Mouse (Mus musculus) embryonic stem cell, embryonic (primary cell): ENCODE measurements at regions not wholly inside any gene's neighbourhood (a gene's known extent, or its start where the extent isn't known, plus 50 kb on each side); places are given as distances from the start of the nearest gene placed in this dataset.

Experiments used
- CTCF ChIA-PET, 4 experiments: fragments of 300-600 bp in 2 of 4; fragments of 350-600 bp in 2 of 4; sonication (Branson Sonifier 250); formaldehyde crosslinking; loops; one replicate each; lab custom pipeline; 2022; ENCODE audit warnings: inconsistent platforms in 2 of 4; lab: Charles Lee
- POLR2A ChIA-PET, 4 experiments: fragments of 300-600 bp in 2 of 4; fragments of 350-600 bp in 2 of 4; sonication (Branson Sonifier 250); formaldehyde crosslinking; loops; one replicate each; lab custom pipeline; 2022; ENCODE audit warnings: antibody characterized with exemption in 4 of 4, inconsistent platforms in 1 of 4; lab: Charles Lee

DNA sequence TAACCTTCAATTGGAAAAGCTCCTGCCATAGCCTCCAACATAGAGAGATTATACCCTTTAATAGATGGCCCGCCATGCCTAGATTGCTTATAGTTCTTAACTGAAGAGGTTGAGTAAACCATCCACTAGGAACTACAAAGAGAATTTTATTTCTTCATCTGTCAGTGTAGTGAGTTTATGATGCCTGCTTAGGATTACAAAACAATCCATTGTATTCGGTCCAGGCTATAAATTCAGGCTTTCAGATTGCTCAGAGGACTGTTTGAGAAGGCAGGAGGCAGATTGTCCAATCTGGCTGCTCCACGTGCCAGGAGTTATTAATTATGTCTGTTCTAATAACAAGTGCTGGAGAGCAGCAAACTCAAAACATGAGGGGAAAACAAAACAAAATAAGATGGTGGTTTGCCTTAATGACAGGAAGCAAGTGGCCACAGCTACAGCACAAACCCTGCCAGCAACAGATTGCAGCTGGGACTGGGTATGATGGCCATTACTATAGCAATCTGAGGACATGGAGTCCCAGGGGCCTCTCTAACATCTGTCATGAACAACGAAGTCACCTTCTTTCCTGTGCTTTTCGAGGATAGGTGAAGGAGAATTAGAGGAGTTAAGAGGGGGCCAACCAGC is 154.4 kb upstream of the Bcl6 start:
- ChIA-PET CTCF (no interaction called here), POLR2A (interaction anchor here in 1 of 4 experiments (1.2 kb wide), 1 partner anchor 9 kb away, joined by 3 read pairs; no protein-coding TSS in a partner anchor)

DNA sequence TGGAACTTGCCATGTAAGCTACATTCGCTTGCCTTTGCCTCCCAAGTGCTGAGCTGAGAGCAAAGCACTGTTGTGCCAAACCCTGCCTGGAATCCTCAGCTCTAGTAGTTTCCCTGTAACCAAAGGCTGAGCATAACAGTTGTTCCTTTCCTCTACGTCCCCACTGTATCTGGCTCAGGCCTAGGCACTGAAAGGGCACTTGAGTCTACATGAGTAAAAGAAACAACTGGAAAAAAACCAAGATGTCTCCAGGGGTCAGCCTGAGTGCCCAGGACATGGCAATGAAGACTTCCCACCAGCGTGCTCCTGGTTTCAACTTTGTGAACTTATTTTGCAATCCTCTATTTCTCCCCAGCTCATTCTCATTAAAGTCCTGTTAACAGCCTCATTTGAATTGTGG is 150.5 kb upstream of the Bcl6 start:
- ChIA-PET CTCF (interaction anchor here in 1 of 4 experiments (1.5 kb wide), 1 partner anchor 156 kb away, joined by 4 read pairs; no protein-coding TSS in a partner anchor), POLR2A (interaction anchor here in 1 of 4 experiments (0.6 kb wide), 1 partner anchor 836 kb away, joined by 9 read pairs; no protein-coding TSS in a partner anchor)

DNA sequence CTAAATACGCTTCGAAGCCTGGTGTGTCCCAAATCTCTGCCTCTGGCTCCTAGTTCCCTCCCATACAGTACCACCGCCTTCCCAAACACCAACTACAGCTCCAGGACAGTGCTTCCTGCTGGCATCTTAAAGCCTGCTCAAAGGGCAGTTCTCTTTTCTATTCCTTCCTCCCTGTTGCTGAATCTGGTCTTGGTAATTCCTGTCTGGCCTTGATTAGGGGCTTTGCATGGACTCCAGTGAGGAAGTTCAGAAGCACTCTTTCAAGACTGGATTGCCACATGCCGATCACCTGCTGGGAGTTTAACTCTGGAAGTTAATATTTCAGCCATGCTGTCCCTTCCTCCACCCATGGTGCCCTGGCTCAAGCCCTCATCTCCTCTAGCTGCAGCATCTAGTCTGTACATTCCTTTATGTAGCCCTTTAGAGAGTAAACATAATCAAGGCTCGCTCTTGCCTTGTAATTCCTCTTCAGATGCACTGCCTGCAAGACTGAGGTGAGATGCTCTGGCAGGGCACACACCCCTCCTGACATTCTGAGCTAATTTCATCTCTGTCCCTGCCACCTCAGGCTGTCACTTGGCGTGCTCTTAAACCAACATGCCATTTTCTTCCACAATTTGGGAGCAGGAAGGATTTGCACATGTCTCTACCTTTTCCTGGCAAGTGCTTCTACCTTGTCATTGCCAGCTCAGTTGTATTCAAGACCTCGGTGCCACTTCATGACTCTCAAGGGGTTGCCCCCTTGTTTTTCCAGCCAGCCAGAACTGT is 148.8 kb upstream of the Bcl6 start:
- ChIA-PET POLR2A (no interaction called here), CTCF (no interaction called here)

DNA sequence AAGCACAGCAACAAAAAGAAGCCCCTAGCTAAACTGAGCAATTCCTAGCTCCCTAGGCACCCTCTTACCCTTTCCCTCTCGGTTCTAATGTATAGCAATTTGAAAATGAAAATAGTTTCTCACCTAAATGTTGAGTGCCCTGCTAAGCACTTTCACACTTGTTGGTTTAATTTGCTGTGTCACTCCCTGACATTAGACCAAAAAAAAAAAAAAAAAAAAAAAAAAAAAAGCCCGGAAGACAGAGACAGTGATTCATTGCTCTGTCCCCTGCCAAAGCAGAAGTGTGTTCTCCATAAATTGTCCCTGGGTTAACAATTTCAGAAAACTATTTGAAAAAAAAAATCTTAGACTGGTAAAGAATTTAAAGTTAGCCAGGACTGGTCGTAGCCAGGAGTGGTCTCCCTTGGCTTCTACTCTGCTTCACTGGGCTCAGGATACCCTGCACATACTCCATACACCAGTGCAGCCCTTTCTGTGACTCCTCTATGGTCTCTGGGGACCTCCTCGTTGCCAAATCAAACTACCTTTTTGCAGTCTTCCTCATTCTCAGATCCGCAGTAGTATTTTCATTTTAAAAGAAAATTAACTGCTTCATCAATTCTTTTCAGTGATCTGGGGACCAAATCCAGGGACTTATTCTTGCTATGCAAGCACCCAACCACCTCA is 148.0 kb upstream of the Bcl6 start:
- POLR2A ChIA-PET, result interaction anchor here in 1 of 4 experiments (0.5 to 0.6 kb wide), 2 partner anchors 13 to 18 kb away, joined by 3 read pairs; no protein-coding TSS in a partner anchor
- CTCF ChIA-PET, result no interaction called here

DNA sequence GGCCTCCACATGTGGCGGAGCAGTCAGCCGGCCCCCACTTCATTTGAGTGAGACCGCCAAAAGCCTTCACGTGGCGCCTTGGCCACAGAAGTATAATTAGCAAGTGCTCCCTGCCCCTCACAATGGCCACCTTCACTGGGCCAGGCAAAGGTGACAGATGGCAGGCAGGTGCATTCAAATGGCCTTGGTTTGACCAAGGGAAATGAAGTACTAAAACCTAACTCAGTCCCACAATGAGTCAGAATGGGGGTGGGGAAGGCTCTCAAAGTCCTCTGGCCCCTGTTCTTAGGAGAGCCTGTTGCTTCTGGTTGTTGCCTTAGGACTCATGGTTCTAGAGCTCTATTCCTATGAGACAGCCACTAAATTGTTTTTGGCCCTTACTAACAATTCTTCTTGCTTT is 147.2 kb upstream of the Bcl6 start:
- POLR2A ChIA-PET, result interaction anchor here in 1 of 4 experiments (0.5 to 0.6 kb wide), 2 partner anchors 14 to 18 kb away, joined by 3 read pairs; no protein-coding TSS in a partner anchor
- CTCF ChIA-PET, result no interaction called here

DNA sequence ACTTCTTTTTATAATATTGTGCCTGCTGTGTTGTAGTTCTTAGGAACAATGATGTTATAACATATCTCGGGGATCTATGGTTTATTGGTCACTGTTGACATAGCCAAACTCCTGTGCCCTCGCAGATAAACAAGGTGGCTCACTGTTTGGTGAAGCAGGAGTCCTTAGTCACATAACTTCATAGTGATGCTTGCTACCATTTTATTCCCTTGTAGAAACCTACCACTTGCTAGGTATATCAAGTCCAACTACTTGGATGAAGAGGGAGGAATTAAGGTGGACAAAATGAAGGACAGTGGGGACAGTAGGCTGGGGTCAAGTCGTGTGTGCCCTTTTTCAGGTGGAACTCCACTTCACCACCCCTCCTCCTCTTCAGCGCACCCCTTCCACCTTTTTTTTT is 146.7 kb upstream of the Bcl6 start:
- ChIA-PET CTCF (no interaction called here), POLR2A (no interaction called here)

DNA sequence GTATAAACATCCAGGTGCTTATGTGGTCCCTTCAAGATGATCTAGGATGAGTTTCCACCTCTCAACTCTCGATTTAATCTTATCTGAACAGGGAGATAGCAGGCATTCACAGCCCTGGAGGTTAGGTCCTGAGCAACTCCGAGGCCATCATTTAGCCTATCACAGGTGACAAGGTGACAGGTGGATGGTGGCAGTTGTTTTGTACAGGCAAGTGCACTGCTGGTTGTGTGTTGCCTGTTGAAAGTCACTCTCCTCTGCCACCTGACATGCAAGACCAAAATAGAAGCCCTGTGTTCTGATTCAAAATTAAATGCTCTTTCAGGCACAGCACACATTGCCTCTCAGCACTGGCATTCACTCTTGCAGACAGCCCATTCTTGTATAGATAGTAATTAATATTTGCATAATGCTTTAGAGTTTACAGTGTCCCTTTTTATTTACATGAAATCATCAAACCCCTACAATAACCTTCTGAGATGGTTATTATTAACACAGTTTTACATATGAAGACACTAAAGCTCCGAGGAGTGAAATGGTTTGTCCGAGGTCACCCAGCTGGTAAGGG is 145.9 kb upstream of the Bcl6 start:
- ChIA-PET CTCF (no interaction called here), POLR2A (no interaction called here)

DNA sequence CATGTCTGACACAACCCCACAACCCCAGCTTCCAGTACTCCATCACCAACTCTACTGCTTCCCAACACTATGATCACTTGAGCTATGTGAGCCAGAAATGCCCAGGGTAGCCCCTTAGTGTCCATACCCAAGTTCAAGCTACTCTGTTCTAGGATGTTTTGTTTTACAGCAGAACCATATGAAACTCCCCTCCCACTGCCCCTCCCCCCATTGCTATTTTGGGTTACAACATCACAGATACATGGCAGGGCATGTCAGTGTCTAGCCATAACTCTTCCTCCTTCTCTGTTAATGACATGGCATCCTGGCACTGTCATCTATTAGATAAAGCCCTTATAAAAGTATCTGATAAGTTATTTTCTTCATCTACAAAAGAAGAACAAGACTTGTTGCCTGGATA is 142.0 kb upstream of the Bcl6 start:
- POLR2A ChIA-PET, result no interaction called here
- CTCF ChIA-PET, result no interaction called here

DNA sequence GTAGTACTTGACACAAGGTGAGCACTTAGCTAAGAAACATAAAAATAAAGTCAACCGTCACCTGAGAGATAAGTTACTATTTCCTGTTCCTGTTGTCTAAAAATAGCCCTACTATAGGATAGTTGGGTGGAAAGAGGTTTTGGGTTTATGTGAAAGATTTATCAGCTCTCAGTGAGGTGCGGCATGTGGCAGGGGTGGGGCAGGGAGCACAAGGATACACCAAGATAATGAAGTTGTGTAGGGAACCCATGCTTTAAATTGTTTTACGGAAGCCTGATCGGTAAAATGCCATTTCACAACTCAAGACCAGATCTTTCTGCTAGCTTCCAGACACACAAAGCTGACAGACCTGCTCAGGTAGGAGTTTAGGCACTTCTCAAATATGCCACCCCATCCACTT is 141.0 kb upstream of the Bcl6 start:
- CTCF ChIA-PET, result no interaction called here
- POLR2A ChIA-PET, result interaction anchor here in 2 of 4 experiments (0.6 kb wide), 2 partner anchors 44 to 212 kb away, joined by 3 to 7 read pairs; no protein-coding TSS in a partner anchor

DNA sequence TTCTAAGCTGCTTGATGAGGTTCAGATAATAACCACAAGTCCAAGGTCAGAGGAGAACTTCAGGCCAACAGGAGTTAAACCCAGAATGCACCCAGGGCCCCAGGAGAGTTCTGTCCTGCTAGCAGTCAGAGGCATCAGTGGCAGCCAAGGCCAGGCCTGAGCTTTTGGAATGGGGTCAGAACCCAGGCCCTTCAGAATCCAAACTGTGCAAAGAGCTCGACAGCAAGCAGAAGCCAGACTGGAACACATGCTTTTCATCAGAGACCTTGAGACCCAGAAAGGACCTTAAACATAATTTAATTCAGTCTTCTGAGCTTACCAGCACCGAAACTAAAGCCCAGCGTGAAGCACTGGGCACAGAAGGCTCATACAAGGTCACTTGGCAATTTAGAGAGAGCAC is 139.9 kb upstream of the Bcl6 start:
- ChIA-PET CTCF (no interaction called here), POLR2A (interaction anchor here in 1 of 4 experiments (0.6 kb wide), 1 partner anchor 28 kb away, joined by 3 read pairs; no protein-coding TSS in a partner anchor)

DNA sequence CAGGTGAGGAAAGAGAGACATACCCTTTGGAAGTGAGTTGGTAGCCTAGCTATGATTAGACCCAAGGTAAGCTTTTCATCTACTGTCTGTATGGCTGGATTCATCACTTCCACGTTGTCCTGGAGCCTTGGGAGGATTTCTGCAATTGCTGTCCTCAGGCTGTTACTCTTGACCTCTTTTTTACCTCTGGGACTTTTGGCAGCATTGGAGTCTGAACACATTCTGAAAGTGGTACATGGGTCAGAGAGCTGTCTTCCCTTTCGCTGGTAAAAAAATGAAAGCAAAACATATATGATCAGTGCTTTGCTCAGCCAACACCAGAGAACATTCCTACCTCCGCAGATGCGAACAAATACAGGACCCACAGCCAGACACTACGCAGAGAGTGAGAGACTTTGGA is 136.1 kb upstream of the Bcl6 start:
- ChIA-PET CTCF (no interaction called here), POLR2A (interaction anchor here in 1 of 4 experiments (1.5 kb wide), 1 partner anchor 136 kb away, joined by 4 read pairs; the partner anchor contains the start of genes Bcl6 and Gm37419)

DNA sequence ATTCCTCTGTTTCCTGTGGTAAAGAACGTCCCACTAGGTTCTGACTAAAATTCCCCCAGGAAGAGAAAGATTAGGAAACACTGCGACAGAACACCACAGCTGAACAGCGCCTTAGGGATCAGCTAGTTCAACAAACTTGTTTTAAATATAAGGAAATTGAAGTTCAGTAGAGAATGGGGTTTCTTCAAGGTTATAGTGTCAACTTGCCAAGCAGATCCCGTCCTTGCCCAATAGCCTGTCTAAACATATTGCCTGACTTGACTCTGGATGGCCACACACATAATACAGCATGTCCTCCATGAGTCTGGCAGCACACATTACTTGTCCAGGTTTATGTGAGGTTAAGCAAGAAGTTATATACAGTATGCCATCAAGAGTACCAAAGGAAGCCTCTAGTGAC is 135.4 kb upstream of the Bcl6 start:
- ChIA-PET CTCF (no interaction called here), POLR2A (interaction anchor here in 1 of 4 experiments (1.5 kb wide), 1 partner anchor 135 kb away, joined by 4 read pairs; the partner anchor contains the start of genes Bcl6 and Gm37419)

DNA sequence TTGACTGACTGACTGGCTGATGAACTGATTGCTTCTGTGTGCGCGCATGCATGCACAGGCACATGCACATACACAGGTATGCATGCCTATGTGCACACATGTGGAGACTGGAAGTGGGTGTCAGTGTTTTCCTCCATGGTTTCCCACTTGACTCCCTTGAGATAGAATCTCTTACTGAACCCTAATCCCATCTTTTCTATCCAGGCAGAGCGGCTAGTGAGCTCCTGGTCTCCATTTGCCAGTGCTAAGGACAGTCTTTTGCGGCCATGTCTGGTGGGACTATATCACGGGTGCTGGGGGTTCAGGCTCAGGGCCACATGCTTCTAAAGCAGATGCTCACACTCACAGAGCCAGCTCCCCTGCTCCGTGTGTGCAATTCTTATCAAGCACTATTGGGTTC is 133.0 kb upstream of the Bcl6 start:
- POLR2A ChIA-PET, result no interaction called here
- CTCF ChIA-PET, result no interaction called here

DNA sequence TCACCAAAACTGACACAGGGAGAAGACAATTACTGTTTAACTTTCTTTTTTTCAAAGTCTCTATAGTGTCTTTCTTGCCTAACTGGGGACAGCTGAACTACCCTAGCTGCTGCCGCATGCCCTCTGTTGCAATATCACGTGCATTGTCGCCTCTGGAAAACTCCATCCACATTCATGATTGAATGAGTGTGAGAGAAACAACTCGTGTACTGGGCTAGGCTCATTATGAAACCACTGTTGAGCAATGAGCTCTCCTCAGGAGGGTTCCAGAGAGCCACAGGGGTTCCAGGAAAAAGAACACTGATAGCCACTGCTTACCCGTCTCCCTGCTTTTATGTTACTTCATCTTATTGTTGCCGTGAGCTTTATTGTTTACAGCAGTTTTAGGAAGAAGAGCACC is 132.2 kb upstream of the Bcl6 start:
- CTCF ChIA-PET, result no interaction called here
- POLR2A ChIA-PET, result interaction anchor here in 1 of 4 experiments (0.5 kb wide), 1 partner anchor 1403 kb away, joined by 4 read pairs; no protein-coding TSS in a partner anchor

DNA sequence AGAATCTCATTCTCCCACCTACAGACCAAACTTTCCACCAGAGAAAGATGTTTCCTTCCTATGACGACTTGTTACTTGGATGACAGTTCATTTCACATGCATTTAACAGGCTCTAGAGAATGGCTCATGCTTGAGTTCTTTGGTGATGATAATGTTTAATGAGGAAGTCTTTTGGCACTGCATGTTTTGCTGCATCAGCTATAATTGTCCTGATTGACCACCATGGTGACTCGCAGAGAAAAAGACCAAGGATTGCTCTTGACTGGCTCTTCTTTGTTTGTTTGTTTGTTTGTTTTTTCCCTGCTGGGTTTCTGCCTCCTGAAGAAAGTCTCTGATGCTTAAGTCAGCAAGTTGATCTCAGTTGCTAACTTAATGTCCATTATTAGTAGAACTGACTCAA is 129.8 kb upstream of the Bcl6 start:
- ChIA-PET CTCF (no interaction called here), POLR2A (no interaction called here)

DNA sequence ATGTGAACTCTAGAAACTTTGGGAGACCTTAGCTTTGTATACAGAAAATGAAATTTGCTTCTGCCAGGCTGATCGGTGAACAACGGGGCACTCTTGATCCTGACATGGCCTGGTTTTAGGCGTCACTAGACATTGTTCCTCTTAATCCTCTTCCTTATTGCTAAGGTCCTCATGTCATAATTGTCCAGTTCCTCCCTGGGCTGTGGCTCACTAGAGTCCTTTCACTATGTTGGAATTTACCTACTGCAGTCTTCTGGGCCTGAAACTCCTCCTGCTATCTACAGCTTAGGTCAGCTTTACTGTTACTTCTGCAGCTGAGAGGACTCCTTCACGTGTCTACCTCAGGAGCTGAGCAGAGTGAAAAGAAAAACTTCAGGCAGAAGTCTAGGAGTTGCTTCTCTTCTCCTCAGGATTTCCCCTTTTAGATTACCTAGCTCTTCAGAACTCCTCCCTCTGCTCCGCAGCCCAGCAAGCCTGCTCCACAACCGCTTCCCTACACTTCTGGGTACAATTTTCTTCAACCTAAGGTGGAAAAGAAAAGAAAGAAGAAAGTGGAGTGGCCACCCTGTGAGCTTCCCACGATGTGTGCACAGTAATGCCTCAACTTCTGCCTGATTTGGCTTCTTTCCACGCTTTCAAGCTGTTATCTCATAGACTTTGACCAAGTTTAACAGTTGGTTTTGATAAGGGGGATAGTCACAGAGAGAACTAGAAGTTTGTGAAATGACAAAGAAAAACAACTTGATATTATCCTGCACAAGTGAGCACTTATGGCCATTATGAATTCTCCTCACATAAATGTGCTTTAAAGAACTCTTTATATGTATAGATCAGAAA is 114.4 kb upstream of the Bcl6 start:
- CTCF ChIA-PET, result no interaction called here
- POLR2A ChIA-PET, result interaction anchor here in 1 of 4 experiments (0.8 kb wide), 1 partner anchor 1850 kb away, joined by 3 read pairs; no protein-coding TSS in a partner anchor

DNA sequence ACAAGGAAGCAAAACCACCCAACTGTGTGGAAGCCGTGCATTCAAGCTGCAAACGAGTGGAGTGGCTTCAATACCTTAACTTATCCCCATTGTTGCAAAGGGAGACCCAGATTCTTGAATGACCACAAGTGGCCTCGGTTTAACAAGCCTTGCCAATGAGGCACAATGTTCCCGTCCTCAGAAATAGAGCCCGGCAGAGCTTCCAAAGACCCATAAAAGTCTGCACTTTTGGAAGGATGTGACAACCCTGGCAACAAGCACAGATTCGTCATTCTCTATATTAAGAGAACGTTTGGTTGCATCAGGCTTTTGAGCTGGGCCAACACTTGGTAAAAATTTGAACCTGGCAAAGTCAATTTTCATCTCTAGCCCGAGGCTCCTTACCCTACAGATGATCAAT is 108.9 kb upstream of the Bcl6 start:
- POLR2A ChIA-PET, result no interaction called here

DNA sequence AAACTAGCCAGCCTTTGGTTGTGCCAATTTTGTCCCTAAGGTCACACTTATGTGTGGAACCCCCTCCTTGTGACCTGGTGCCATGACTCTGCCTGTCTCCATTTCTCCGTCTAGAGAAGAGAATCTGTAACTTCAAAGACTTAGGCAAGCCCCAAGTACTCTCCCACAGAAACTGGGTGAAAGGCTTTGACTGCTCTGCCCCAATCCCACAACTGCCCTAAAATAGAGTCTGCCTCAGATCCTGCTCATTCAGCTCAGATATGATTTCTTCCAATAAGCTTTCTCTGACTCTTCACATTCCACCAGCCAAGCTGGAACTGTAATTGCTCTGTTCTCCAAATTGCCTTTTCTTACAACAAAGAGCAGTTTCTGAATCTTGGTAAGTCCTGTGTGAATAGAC is 107.4 kb upstream of the Bcl6 start:
- POLR2A ChIA-PET, result no interaction called here
- CTCF ChIA-PET, result no interaction called here

More for the DNA sequence above, 108.9 kb upstream of the Bcl6 start:
- CTCF ChIA-PET, result no interaction called here
